Mouse (Mus musculus) heart, postnatal 10 days (tissue): ENCODE results near the gene Gm42674. TPM values are rescaled to one million over a fixed set of nuclear protein-coding genes. Genes with fewer than 3 reads are reported as not detected.
A peak's percentile ranks its signal among the peaks of the same experiment; 100 is the strongest.

ENCODE experiments used
- DNase-seq, 2 experiments: peaks; one replicate each; pipeline ENCODE4 v3.0.0; 2021
- intact Hi-C: fragments of 180-260 bp; cut with DNase I; formaldehyde crosslinking; loops from one replicate; pipeline ENCODE4 v1.15.1; 2025
- total RNA-seq, 2 experiments: library from RNA; stranded (reverse); gene quantifications; 2 replicates each; pipeline ENCODE4 v1.2.3; 2021

Gene Gm42674
- total RNA-seq, 2 experiments from 2014 or later: not detected

GRCm38 (mm10) chr3:90596810-90597209, 4.9 kb upstream of the Gm42674 start:
- no peak for DNase-seq
- intact Hi-C loops: no loop called here

GRCm38 (mm10) chr3:90597736-90598135, 4.0 kb upstream of the Gm42674 start:
- no peak for DNase-seq
- intact Hi-C loops: no loop called here

- no peak for DNase-seq
- intact Hi-C loops: no loop called here
These were observed 3.5 kb upstream of the Gm42674 start for GRCm38 (mm10) chr3:90598212-90598611.

GRCm38 (mm10) chr3:90599401-90599800, 2.3 kb upstream of the Gm42674 start:
- peak; percentile 50 to 55 for DNase-seq
- intact Hi-C loops: no loop called here

GRCm38 (mm10) chr3:90600036-90600435, 1.7 kb upstream of the Gm42674 start:
- intact Hi-C loops: no loop called here
- DNase-seq: no peak

- intact Hi-C loops: no loop called here
- peak in 1 of 2 experiments; percentile 67 for DNase-seq
These were observed 1.1 kb upstream of the Gm42674 start for GRCm38 (mm10) chr3:90600458-90601195.

GRCm38 (mm10) chr3:90603623-90604022, 1.9 kb downstream of the Gm42674 start, which contains the start of gene S100a4:
TSS of gene S100a4 (plus strand) at chr3:90603771.
- intact Hi-C loops: no loop called here

GRCm38 (mm10) chr3:90604416-90604815, 2.7 kb downstream of the Gm42674 start:
- peak; percentile 85 to 87 for DNase-seq
- intact Hi-C loops: no loop called here

More at GRCm38 (mm10) chr3:90603623-90604022, 1.9 kb downstream of the Gm42674 start, which contains the start of gene S100a4:
- DNase-seq: peak in 1 of 2 experiments; percentile 62

GRCm38 (mm10) chr3:90605049-90605448, 3.3 kb downstream of the Gm42674 start:
- no peak for DNase-seq
- intact Hi-C loops: no loop called here

GRCm38 (mm10) chr3:90605736-90606135, 4.0 kb downstream of the Gm42674 start:
- intact Hi-C loops: no loop called here
- no peak for DNase-seq

GRCm38 (mm10) chr3:90606185-90606584, 4.5 kb downstream of the Gm42674 start:
- intact Hi-C loops: no loop called here
- DNase-seq: peak; percentile 57 to 61

GRCm38 (mm10) chr3:90607361-90607760, 5.7 kb downstream of the Gm42674 start:
- no peak for DNase-seq

GRCm38 (mm10) chr3:90608223-90608622, 6.5 kb downstream of the Gm42674 start, which contains the start of gene S100a5:
TSS of gene S100a5 (plus strand) at chr3:90608523.
- intact Hi-C loops: no loop called here

More at GRCm38 (mm10) chr3:90607361-90607760, 5.7 kb downstream of the Gm42674 start:
- intact Hi-C loops: no loop called here

GRCm38 (mm10) chr3:90609102-90609501, 7.4 kb downstream of the Gm42674 start:
- intact Hi-C loops: no loop called here
- DNase-seq: no peak

More at GRCm38 (mm10) chr3:90608223-90608622, 6.5 kb downstream of the Gm42674 start, which contains the start of gene S100a5:
- DNase-seq: no peak

GRCm38 (mm10) chr3:90611494-90611893, 9.8 kb downstream of the Gm42674 start:
- DNase-seq: no peak
- intact Hi-C loops: no loop called here

- intact Hi-C loops: no loop called here
- no peak for DNase-seq
These were observed 10.4 kb downstream of the Gm42674 start for GRCm38 (mm10) chr3:90612061-90612460.

GRCm38 (mm10) chr3:90612728-90613291, 11.1 kb downstream of the Gm42674 start, which contains the start of gene S100a6:
TSS of gene S100a6 (plus strand) at chr3:90612882.
- DNase-seq: peak; percentile 71 to 78
- intact Hi-C loops: no loop called here

GRCm38 (mm10) chr3:90613461-90614147, 11.9 kb downstream of the Gm42674 start:
- intact Hi-C loops: loop anchor here (2.0 kb wide), 1 partner anchor 123 kb away; the partner anchor contains the start of gene Snapin

GRCm38 (mm10) chr3:90614148-90614530, 12.4 kb downstream of the Gm42674 start:
- intact Hi-C loops: loop anchor here (2.0 kb wide), 1 partner anchor 123 kb away; the partner anchor contains the start of gene Snapin

More at GRCm38 (mm10) chr3:90613461-90614147, 11.9 kb downstream of the Gm42674 start:
- no peak for DNase-seq

GRCm38 (mm10) chr3:90614611-90615251, 13.0 kb downstream of the Gm42674 start:
- no peak for DNase-seq
- intact Hi-C loops: loop anchor here (1.0 to 5.0 kb wide), 4 partner anchors 29 to 124 kb away; partner anchors contain the start of gene Snapin

More at GRCm38 (mm10) chr3:90614148-90614530, 12.4 kb downstream of the Gm42674 start:
- DNase-seq: no peak
